Mouse (Mus musculus): Measurements from ENCODE around the gene Gnat2.

DNA sequence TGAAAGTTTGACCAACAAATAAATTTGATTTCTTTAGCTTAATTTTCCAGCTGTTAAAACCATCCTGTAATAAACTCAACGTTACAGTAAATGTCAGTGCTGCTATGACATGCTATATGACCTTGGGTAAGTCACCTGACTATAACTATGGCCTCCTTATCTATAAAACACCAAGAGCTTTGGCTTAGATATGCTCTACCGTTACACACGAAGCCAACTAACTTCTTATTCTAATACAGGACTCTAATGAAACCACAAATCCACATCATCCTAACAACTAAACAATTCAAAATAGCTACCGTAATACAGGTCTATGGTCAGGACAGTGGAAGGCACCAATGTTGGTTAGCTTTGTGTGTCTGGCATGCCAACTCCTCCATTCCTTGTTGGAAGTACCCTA lies 37.2 kb downstream of the Gnat2 start:
- TF ChIP-seq TAL1 (IDR thresholded peaks at IDR 0.05; ENCODE audit: low read length) (no peak), GATA1 (IDR thresholded peaks at IDR 0.05; ENCODE audit: low read length) (0 out of 2 replicates have a peak, but pooled peaks have one; percentile 15)
